Mouse (Mus musculus) kidney, adult 18-20 months (tissue): ENCODE results near the gene 2700049A03Rik.
"Not testable (repeated sequence)": the region's sequence is repeated elsewhere in the genome, so short reads cannot be mapped to it uniquely, and the experiment has no call there.

Source experiments
- DNase-seq: peaks from one replicate; pipeline ENCODE4 v3.0.0; 2021

2700049A03Rik gene

GRCm38 (mm10) chr12:71136130-71136973, at the start of gene 2700049A03Rik, which contains the start of gene Timm9:
Gene 2700049A03Rik, plus strand, starts transcription at chr12:71136848.
Gene Timm9, minus strand, starts transcription at chr12:71136684.
- DNase-seq, result peak; percentile 87

DNA sequence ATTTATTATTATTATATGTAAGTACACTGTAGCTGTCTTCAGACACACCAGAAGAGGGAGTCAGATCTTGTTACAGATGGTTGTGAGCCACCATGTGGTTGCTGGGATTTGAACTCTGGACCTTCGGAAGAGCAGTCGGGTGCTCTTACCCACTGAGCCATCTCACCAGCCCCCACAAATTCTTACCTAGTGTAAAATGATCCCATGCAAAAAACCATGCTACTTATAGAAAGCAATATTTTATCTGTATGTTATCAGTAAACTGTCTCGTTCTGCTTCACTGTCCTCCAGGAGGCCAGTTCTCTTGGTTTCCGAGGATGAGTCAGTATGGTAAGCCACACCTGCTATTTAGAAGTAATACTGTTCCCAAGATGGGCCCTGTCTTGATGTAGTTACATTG, 32.4 kb upstream of the 2700049A03Rik start:
- DNase-seq, result not testable (repeated sequence)

DNA sequence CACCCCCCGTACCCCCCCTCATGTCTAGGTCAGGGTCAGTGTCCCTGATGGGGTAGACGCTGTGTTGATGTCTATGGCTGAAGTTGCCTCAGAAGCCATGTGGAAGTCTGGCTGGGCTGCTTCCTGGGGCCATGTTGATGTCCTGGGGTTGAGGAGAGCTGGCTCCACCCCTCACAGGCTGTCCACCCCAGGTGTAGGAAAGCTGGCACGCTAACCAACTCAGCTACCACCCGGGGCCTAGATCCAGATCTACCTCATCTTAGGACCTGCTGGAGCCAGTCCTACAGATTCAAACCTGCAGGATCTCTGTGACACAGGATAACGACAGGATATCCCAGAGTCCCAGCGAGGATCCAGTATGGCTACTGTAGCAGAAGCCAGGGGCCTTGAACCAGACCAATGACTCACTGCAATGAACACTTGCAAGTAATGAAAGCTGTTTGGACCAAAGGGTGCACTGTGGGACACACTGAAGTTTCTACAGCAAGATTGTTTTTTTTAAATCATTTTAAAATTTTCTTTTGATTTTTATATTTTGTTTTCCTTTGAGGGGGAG, 29.4 kb upstream of the 2700049A03Rik start:
- DNase-seq, result no peak

GRCm38 (mm10) chr12:71111331-71111730, 25.3 kb upstream of the 2700049A03Rik start, which contains the start of gene Tomm20l:
Gene Tomm20l, plus strand, starts transcription at chr12:71111428.
- peak; percentile 69 for DNase-seq

DNA sequence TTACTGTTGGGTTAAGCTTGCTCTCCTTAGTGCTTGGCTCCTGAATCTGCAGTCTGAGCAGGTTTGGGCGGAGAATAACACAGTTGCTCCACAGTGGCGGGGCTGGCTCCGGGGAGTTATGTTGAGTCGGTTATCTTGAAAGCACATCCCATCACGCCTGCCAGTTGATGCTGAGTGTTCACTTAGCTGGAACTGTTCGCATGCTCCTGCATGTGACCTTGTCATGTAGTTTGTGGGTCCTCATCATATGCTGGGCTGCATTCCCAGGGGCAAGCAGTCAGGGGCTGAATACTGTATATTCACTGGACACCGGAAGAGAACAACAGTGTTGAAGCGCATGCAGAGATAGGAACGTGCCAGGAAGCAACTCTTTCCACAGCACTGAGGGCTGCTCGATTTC, 23.6 kb upstream of the 2700049A03Rik start:
- no peak for DNase-seq

DNA sequence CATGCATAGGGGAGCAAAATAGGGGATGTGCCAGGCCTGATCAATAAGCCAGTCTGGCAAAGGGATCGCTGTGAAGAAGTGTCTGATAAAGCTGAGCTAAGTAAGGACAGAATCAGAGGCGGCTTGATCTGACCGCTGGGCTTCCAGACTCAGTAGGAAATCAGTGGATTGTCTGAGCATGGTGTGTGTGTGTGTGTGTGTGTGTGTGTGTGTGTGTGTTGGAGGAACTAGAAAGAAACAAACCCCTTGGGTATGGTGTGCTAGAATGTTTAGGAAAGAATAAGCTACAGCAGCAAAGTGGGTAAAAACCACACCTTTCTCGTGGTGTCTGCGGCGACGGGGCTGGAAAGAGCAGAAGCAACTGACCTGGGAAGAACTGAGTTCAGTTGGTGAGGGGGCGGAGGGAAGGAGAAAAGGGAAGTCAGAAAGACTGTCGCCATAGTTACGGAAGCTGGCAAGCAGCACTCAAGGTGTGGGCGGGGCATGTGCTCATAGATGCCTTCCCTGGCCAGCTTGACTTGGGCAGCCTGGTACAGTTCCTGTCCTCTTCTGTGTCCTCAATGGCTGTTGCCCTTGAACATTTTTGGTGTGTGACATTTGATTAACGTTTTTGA, 22.9 kb upstream of the 2700049A03Rik start:
- peak; percentile 50 for DNase-seq

GRCm38 (mm10) chr12:71116411-71116810, 20.2 kb upstream of the 2700049A03Rik start:
- DNase-seq, result no peak

DNA sequence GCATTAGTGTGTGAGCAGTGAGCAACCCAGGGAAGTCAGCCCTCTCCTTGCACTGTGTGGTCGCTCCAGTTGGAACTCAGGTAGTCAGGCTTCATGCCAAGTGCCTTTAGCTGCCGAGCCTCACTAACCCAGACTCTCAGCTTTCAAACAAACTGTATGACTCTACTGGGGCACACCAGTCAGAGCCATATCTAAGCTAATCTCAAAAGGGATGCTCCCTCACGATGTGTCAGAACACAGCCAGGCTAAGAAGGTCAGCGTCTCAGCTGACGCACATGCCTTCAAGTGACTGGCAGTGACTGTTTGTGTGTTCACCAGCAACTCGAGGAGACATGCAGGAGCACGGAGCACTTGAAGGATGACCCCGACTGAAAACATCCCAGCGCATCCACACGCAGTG, 13.9 kb upstream of the 2700049A03Rik start:
- no peak for DNase-seq

GRCm38 (mm10) chr12:71123286-71123685, 13.4 kb upstream of the 2700049A03Rik start:
- DNase-seq, result no peak

DNA sequence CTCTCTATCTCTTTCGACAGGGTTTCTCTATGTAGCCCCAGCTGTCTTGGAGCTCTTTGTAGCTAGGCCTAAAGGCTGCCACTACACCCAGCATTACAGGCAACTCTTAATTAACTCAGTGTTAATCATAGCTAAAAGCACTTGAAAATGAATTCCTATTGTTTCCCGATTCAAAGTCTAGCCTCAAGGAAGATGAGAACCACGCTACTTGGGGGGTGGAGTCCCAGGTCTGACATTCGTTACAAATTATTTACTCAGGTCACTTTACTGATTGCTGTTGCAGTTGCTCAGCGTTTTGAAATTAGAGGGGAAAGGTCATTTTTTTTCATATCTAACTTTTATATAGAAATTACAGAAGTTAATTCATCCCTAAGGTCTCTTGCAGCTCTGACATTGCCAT, 1.1 kb upstream of the 2700049A03Rik start:
- DNase-seq, result no peak

DNA sequence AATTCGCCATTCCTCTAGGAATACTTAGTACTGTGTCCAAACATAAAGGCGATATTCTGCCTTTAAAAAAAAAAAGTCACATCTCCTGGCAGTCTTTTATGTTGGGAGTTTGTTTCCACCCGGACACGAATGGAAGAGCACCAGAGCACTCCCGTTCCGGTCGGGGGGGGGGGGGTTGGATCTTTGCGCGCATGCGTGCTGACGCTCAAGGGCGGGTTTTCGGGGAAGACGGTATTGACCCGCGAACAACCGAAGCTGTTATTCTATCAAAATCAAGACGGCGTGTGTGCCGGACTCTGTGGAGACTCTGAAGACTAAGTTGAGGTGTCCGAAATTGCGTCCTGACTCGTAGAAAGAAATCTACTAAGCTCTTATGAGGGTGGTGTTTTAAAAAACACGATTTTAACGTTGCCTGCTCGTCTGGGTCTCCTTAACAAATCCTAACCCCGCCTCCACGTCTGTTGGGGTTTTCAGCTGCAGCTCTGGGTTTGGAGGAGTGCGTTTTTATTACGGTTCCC, 385 bp downstream of the 2700049A03Rik start:
- peak; percentile 84 for DNase-seq

DNA sequence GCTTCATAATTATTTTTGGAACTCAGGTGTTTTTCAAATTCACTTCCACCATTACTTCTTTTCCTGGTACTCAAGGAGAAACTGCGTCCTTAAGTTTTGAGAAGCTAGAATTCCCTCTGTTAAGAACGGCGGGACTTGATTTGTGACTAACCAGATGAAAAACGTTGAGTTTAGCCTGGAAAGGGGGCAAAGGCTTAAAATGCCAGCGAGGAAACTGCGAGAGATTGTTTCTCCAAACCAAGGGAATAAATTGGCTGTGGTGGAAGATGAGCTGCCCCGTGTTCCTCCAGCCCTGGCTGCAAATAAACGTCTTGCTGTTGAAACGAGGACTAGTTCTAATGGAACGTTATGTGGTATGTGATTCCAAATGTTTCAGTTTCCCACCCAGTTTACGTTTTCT, 1.0 kb downstream of the 2700049A03Rik start:
- DNase-seq, result no peak

- DNase-seq, result no peak
These were observed 2.7 kb downstream of the 2700049A03Rik start for GRCm38 (mm10) chr12:71139258-71139828.

GRCm38 (mm10) chr12:71141189-71141588, 4.5 kb downstream of the 2700049A03Rik start:
- no peak for DNase-seq

DNA sequence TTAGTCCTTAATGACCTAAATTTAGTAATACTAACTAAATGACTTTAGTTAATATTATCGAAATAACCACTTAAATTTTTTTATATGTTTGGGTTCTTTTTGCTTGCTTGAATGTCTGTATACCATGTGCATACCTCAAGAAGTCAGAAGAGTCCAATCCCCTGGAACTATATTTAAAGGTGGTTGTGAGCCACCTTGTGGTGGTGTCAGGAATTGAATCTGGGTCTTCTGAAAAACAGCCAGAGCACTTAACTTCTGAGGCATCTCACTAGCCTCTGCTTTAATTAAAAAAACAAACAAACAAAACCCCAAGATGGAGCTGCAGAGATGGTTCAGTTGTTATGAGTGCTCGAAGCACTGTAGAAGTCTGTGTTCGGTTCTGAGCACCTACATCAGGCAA, 11.0 kb downstream of the 2700049A03Rik start:
- DNase-seq, result peak; percentile 51

- DNase-seq, result no peak
These were observed 12.2 kb downstream of the 2700049A03Rik start for GRCm38 (mm10) chr12:71148801-71149200.

DNA sequence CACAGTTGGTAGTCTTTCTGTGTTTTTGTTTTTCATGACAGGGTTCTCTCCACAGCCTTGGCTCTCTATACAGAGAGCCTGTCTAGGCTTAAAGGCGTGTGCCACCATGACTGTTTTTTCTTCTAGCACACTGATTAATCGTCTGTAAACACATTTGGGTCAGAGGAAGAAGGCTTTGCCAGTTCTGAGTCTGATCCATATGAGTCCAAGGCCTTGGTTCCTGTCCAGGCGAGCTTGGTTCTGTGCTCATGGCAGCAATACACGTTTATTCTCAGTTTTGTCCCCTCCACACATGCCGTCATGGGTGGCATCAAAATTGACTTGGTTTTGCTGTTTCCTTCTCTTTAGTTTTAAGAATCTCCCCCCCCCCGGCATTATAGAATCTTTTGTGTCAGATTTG, 12.8 kb downstream of the 2700049A03Rik start:
- DNase-seq, result no peak

DNA sequence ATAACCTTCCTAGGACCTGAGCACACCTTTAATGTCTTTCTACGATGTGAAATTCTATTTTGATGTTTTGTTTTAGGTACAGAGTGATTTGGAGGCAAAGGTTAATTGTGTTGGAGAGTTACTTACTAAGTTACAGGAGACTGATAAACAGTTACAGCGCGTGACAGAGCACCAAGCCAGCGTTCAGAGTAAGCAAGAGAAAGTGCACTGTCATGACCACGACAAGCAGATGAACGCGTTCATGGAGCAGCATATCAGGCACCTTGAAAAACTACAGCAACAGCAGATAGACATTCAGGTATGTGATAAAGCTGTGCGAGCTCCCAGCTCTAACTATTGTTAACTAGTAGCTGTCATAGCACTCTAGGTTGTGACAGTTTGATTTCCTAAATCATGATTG, 13.5 kb downstream of the 2700049A03Rik start:
- no peak for DNase-seq

DNA sequence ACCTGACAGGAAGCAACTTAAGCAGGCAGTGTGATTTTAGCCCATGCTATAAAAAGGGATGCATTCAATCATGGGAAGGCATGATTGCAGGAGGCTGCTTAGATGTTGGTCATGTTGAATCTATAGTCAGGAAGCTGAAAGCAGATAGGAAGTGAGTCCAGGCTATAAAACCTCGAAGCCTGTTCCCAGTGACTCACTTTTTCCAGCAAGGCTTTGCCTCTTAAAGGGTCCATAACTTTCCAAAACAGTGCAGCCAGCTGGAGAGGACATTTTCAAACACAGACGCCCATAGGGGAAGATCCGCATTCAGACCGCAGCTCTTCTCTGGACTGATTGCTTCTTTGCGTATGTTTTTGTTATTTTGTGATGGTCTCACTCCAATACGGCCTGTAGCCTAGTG, 18.3 kb downstream of the 2700049A03Rik start:
- DNase-seq, result no peak

DNA sequence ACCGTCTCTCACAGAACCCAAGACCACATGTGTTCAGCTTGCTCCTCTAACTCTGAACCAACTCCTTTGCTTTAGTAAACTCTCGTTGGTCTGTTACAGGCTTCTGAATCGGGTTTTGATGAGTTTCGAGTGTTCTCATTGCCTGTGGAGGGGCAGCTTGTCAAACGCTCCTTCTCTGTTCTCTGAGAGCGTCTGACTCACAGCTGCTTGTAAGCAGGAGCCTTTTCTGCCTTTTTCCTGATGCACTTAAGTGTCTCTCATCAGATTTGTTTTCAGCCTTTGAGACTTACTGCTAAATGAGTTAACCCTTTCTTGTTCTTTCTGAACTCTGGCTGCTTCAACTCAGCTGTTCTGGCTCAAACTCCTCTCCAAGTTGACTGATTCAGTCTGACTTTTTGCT, 21.3 kb downstream of the 2700049A03Rik start:
- no peak for DNase-seq

GRCm38 (mm10) chr12:71164410-71164809, 27.8 kb downstream of the 2700049A03Rik start:
- DNase-seq, result no peak

- no peak for DNase-seq
These were observed 33.3 kb downstream of the 2700049A03Rik start for GRCm38 (mm10) chr12:71169911-71170310.

DNA sequence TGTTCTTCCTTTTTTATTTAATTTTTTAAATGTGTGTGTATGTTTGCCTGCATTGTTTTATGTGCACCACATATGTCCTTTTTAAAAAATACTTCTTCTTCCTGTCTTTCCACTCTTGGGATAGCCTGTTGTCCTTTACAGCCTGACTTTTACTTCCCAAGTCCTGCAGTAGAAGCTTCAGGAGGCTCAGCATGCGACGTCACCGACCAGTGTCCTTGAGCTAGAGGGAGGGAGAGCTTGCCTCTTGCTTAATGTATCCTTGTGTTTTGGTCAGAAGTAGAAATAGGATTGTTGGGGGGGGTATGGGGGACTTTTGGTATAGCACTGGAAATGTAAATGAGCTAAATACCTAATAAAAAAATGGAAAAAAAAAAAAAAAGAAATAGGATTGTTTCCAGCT, 47.1 kb downstream of the 2700049A03Rik start:
- no peak for DNase-seq
